Mouse (Mus musculus) gastrocnemius, adult 8-10 months (tissue): ENCODE results near the gene Parvg. TPM values are rescaled to one million over a fixed set of nuclear protein-coding genes. Genes with fewer than 3 reads are reported as not detected.
A peak's percentile ranks its signal among the peaks of the same experiment; 100 is the strongest.

Experiments used
- DNase-seq, 2 experiments: peaks; one replicate each; pipeline ENCODE4 v3.0.0; 2022; ENCODE audit warnings: low spot score in 2 of 2
- total RNA-seq, 4 experiments: library from RNA; stranded (reverse); gene quantifications; 2 replicates each; pipeline ENCODE4 v1.2.4; 2022

The Parvg gene
- total RNA-seq, 4 experiments from 2014 or later: 0.16 to 0.47 (median 0.22) TPM

DNA sequence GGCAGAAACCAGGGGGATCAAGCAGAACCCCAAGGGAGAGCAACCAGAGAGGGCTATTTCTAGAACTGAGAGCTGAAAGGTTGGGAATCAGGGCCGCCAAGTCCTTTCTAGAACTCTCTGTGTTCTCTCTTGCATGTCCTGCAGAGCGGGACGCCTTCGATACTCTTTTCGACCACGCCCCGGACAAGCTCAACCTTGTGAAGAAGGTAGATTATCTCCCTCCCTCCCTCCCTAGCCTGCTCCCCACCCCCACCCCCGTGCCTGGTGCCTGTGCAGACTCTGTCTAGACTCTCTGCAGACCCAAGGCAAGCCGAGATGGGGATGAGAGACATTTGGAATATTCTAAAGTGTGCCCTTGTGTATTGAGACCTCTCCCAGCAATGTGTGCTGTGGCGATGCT is 20.6 kb upstream of the Parvg start:
- no peak for DNase-seq

DNA sequence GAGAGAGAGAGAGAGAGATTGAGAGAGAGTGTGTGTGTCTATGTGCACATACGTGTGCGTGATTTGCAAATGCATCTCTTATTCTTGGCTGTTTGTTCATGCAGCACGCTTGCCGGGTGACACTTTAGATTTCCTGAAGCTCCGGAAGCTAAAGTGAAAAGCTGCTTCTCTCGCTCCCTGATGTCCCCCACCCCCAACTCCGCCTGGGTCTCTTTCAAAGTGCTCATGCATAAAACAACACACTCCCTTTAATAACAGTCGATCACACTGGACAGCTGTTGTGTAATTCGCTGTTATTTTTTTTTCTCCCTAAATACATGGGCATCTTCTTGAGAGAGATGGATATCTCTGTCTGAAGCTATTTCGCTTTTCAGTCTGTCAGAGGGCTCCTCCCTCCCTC is 18.5 kb upstream of the Parvg start:
- no peak for DNase-seq

DNA sequence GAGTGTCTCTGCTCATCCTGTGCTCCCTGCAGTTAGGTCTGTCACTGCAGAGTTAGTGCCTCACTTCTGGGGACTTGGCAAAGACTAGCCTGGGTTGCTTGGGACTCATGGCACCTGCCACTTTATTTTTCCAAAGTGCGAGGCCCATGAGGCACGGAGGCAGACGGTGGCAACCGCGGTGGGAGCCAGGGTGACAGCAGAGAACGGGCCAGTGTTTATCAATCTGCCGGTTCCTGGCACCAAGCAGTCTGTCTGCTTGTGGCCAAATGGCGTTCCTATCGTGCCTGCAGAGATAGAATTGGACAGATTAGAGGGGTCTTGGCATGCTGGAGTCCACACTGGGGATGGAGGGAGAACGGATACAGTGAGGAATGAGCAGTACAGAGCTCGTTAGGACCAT is 13.6 kb upstream of the Parvg start:
- DNase-seq: no peak

DNA sequence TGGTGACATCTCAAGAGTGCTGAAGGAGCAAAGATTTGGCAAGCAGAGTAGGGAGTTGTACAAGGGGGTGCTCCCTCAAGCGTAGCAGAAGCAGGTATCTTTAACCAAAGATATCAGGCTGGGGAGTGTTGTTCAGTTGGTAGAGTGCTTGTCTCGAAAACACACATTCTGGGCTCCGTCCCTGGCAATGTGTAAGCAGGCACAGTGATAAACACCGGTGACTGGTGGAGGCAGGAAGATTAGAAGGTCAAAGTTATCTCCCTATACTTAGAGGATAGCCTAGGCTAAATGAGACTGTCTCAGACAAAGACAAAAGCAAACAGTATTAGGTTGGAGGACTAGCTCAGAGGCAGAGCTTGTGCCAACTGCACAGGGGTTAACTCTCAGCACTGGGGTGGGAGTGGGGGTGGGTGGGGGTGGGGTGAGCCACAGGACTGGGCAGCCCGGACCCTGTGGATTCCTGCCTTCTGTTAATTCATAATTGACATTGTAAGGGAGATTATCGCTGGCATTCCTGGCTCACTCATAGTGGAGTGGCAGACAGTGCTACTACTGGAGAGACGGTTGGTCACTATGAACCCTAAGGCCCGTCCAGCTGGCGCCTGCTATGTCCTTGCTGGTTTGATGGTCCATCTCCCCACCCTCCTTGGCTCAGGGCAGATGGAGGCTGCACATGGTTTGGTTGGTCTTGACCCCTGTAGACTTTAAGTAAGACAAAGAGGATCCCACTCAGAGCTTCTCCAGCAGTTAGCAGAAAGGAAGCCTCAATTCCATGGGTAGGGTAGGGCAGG is 12.3 kb upstream of the Parvg start:
- no peak for DNase-seq

DNA sequence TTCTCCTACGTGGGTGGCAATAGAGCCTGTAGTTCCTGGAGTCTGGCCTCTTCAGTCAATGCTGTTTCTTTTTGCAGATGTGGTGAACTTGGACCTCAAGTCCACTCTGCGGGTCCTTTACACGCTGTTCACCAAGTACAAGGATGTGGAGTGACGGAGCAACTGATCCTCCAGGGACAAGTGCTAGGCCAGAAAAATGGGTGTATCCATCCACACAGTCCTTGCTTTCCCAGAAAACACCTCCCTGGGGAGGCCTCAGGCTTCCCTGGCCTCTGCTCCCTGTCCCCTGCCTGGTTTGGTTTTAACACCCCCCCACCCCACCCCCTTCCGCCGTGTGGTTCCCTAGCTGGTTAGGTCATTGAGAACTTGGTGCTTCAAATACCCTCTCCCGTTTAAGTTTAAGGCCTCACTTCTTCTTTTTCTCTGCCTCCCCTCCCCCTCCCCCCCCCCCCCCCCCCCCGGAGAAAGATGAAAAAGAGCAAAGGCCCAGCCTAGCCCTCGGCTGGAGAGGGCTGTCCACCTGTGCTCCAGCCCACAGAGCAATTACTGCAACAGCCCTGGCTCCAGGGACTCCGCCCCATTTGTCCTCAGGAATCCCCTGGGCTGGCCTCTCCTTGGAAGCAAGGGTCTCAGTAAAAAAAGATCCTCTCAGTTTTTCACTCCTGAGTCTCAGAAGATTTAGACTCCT is 10.8 kb upstream of the Parvg start:
- DNase-seq: peak in 1 of 2 experiments; percentile 38

DNA sequence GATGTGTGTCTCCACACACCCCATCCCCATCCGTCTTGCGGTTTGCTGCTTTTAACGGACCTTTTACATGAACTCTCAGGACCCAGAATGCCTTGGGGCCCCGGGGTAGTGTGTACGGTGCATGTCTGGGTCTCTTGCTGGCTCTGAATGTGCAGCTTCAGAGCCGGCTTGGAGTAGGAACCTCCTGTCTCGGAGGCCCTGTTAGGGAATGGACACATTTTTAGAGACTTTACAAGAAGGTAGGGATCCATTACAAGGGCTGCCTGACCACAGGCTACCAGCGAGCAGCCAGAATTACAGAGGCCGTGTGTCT is 10.3 kb upstream of the Parvg start:
- DNase-seq: no peak

DNA sequence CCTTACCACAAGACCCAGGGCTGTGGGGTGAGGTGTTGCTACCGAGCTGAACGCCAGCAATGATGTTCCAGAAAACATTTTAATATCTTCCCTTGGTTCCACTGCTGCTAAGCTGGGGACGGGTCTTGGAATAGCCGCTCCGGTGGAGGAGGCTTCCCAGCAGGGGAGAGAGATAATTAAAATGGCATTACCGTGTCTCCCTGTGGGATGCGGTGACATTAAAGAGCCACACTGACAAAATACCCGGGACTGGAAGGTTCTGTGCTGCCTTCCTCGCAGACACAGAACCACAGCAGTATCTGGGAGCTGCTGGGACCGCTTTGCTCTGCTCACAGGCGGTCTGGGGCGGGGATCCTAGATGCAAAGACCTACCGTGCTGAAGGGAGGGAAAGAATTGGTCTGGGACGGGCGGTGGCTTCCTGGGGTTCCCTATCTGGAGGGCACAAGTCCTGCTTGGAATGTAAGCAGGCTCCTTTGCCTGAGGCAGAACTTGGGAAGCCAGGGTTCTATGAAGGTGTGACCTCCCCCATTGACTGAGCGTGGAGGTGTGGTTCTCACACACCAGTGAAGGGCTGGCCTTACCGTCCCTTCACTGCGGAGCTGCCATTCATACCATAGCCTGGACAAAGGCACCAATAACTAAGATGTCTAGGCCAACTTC is 9.3 kb upstream of the Parvg start:
- DNase-seq: no peak

DNA sequence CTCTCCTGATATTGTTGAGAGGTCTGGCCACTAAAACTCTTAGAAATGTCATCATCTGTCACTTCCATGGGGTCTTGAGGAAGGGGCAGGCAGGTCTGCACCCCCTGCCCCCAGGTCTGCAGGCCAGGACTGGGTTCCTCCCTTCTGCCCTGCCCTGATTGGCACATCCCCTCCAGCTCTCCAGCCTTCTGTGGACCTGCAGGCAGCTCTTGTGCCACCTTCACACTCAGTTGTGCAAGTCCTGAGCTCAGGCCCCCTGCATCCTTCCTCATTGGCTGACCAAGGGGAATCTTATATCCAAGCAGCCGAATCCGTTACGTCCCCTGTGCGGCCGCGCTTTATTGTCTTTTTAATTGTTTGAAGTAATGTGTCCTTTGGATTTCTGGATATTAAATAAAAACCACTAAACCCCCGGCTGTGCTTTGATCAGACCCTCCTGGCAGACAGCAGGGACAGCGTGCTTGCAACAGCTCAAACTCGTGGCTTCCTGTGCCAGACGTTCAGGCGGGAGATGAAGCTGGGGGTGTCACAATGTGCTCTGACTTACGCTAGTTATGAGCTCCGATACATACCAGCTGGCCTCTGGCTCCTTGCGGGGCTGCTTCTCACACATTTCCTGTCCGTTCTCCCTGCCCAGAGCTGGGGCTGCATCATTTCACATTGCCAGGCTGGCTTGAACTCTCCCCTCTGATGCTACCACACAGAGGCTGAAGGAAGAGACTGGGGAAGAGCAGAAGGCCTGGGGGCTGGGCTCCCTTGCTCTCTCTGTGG is 8.4 kb upstream of the Parvg start:
- no peak for DNase-seq

DNA sequence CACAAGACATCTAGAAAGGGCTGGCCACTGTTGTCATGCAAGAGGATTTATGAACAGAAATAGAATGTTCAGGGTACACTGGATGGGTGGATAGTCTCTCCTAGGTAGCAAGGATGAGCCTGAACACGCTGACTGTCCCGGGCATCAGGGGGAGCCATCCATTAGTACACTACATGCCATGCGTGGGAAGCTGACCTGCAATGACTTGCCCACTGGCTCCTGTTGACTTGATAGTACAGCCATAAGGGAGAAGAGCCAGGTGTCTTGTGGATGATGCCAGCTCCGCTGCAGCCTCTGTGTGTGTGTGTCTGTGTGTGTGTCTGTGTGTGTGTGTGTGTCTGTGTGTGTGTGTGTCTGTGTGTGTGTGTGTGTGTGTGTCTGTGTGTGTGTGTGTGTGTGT is 4.4 kb upstream of the Parvg start:
- DNase-seq: no peak

DNA sequence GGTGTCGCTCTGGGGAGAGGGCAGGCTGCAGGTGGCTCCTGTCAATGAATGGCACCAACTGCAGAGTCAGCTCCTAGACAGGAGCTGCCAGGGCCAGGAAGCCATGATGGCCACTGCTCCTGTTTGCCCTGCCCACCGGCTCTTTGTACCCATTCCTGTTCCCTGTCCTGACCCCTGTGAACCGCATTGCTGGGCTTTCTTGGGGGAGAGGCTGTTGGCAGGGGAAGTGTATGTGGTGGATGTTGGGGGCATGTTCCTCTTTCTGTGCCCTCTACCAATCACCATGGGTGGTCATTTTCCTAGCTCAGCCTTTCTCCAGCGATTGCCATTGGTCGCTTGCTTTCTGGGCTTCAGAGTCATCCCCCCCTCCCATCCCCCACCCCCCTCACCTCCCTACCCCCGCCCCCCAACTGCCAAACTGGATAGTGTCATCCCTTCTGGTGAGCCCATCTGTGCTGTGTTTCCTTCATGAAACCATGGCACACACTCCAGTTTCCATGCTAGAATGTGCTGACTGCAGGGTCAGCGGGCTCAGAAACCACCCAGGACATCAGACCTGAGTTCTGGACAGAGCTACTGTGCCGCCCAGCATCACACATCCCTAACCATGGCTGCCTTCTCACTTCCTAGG is 2.2 kb upstream of the Parvg start:
- no peak for DNase-seq

DNA sequence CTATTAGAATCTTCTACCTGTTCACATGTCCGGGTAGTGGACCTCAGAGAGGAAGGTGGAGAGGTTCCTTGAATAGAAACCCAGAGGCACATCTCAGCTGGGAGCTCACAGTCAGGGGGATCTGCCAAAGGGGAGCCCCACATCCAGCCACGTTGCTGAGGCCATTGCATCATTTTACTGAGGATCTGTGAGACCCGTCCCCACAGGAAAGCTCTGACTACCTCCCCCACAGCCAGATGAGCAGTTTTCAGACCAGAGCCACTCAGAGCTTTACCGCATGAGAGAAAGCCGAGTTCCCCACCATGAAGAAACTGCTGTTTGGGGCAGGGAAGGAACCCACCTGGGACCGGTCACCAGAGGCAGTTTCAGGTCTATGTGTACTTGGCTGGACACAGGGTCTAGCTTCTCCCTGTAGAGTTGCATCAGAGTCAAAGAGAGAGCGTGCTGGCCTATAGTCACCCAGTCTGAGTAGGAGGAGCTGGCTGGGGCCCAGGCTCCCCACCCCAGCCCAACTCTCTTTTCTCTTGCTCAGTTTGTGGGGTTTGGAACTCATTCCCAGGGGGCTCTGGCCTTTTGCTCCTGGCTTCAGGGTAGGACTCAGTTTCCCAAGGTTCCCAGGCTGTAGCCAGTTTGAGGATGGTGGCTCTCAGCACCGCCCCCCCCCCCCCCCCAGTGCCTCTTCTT is 1.2 kb downstream of the Parvg start:
- peak; percentile 17 to 22 for DNase-seq

DNA sequence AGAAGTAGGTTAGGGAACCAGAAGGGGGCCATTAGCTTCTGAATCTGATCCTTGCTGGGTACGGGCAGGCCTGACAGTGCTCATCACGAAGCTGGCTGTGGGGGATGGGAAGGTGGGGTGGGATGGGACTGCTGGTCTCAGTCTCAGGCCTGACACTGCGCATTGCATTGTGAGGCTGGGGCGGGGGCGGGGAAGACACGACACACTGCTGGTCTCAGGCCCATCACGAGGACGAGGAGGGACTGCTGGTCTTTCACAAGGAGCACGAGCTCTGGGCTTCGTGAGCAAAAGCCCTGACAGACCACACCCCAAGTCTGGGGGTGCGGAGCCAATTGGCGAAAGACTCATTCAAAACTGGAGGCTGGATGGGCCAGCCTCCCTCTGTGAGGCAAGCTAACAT is 1.9 kb downstream of the Parvg start:
- no peak for DNase-seq

DNA sequence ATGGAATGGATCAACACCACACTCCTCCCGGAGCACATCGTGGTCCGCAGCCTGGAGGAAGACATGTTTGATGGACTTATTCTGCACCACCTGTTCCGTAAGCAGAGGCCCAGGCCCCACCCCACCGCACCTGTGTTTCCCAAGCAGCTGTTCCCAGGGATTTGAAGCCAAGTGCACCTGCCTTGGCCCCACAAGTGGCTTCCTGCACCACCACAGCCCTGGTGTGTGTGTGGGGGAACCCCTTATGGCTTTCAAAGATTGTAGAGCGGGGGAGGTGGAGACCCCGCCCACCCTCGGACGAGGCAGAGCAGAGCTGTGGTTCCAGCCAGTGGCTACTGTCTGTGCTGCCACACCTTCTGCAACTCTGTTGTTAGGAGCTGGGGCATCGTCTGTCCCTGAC is 5.0 kb downstream of the Parvg start:
- DNase-seq: no peak

DNA sequence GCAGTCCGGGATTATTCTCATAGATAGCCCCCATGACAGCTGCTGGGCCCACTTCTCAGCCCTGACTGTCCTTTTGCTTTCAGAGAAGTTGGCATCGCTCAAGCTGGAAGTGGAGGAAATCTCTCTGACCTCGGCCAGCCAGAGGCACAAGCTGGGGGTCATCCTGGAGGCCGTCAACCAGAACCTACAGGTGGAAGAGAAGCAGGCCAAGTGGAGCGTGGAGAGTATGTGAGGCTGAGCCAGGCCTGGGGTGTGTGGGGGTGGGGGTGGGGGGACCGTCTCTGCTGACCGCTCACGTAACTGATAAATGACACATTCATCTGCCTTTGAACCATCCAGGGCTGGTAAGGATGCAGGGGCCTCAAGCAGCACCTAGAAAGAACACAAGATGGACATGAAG is 6.1 kb downstream of the Parvg start:
- DNase-seq: no peak

DNA sequence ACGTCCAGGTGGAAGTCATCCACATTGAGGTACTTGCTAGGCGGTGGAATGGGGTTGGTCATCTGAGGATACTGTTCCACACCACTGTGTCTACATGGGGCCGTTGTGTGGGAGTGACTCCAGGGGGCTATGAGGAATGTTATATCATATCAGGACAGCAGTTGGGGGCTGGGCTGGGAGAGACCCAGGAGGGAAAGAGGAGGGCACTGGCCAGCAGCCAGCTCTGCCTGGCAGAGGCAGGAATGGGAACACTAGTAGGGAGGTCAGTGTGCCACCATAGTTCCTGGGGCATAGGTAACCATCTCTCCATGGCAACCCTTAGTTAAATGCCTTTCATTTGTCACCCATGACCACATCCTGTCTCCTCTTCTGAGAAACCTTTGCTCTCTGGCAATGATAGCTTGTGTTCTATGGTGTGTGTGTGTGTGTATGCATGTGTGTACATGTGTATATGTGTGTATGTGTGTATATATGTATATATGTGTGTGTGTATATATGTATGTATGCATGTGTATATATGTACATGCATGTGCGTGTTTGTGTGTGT is 7.3 kb downstream of the Parvg start:
- no peak for DNase-seq

DNA sequence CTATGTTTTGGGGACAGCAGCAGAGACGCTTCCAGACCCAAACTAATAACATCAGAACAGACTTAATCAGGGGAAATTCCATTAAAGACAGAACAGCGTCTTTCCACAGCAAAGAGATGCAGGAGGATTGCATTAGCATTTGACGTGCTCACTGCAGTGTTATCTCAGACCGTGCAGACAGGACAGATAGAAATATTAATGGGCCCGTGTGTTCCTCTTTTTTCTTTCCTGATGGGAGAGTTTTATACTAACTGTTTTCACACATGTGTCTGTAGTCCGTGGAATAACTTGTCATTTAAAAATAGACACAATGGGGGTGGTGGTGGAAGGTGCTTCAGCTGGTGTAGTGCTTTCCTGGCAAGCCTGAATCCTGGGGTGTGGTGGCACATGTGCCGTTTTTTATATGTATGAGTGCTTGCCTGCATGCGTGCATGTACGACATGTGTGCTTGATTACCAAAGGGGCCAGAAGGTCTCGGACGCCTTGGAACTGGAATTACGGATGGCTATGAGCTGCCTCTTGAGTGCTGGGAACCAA is 12.5 kb downstream of the Parvg start:
- DNase-seq: no peak

DNA sequence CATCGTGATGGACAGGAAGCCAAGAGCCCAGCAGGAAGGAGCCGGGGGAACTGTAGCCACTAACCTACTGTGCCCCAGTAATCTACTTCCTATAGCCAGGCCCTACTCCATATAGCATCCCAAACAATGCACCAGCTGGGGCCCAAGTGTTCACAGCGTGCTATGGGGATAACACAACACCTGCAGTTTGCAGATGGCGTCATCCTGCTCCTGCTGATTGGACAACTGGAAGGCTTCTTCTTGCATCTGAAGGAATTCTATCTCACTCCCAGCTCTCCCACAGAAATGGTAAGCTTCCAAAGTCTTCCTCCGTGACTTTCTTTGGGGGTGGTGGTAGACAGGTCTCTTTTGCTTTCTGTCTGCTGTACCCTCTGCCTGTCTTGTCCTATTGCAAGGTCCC is 13.8 kb downstream of the Parvg start:
- DNase-seq: no peak

DNA sequence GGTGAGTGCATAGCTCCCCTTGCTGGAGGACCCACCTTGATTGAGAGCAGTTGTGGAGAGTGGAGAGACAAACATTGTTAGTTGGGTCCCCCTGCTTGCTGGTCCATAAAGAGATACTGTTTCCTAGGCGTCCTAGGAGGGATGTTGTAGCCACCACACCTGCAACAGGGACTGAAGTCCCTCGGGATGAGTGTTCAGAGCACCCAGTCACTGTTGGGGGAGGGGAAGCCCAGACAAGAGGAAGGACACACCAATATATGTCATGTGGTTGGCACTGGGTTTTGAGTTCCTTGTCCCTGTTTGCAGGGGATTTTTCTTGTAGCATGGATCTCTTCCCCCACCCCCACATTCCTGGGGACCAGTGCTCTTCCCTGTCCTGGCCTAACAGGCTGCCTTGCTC is 17.1 kb downstream of the Parvg start:
- no peak for DNase-seq

DNA sequence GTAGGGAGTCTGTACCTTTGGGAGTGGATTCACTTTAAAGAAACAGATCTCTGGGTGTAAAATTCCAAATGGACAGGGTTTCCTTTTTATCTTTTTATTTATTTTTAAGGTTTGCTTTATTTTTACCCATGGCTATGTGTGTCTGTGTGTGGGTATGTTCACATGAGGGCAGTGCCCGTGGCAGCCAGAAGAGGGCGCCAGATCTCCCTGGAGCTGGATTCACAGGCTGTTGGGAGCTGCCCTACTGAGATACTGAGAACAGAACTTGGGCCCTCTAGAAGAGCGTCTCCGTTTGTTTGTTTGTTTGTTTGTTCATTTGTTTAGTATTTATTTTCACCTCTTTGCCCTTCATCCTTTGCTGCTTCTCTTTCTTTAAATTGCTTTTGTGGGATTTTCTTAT is 24.9 kb downstream of the Parvg start:
- DNase-seq: no peak
